Mouse (Mus musculus): ENCODE measurements around the gene Auts2.

DNA sequence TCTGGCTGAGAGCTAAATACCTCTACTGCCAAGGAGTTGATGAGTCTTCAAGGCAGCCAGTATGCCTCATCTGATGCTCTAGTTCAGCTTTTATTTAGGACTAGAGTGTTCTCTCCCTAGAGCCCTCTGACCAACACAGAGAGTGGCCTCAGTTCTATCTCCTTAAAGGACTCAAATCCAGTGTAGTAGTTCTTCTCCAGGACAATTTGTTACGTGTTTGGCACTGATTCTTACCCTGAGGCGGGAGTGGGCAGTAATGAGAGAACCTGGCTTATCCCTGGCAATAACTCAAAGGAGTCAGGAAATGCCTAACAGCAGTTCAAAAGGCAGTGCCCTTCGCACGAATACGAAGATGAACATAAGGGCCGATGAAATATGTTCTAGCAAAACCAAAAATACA is 713.0 kb downstream of the Auts2 start:
- TF ChIP-seq CTCF (IDR thresholded peaks at IDR 0.05; ENCODE audit: borderline replicate concordance, insufficient read depth, low read depth, low read length), result no peak
- TF ChIP-seq POLR2A (IDR thresholded peaks at IDR 0.05; ENCODE audit: borderline replicate concordance, insufficient read depth, low read length), result no peak

All from cerebellum, adult 2 months (tissue).